Mouse (Mus musculus) heart, adult 2 months (tissue): ENCODE results near the gene Cidec. TPM values are rescaled to one million over a fixed set of nuclear protein-coding genes. Genes with fewer than 3 reads are reported as not detected.

Experiments used
- DNase-seq, 2 experiments: peaks; one replicate each; pipeline ENCODE4 v3.0.0; 2021
- H3K27ac ChIP-seq: fragments of 200-600 bp; 2 replicates; pipeline ENCODE4 v1.8.1; 2022
- H3K27me3 ChIP-seq: fragments of 200-500 bp; 2 replicates; pipeline ENCODE4 v1.6.1; 2012; ENCODE audit warnings: mild to moderate bottlenecking, low read length, inconsistent platforms, mixed read lengths; ENCODE audit not compliant: control insufficient read depth, insufficient read depth
- H3K36me3 ChIP-seq: fragments of 200-500 bp; 2 replicates; pipeline ENCODE4 v1.6.1; 2012; ENCODE audit warnings: low read length, inconsistent platforms; ENCODE audit not compliant: control insufficient read depth, insufficient read depth
- H3K4me1 ChIP-seq: fragments of 200-500 bp; 2 replicates; pipeline ENCODE4 v1.6.1; 2011; ENCODE audit warnings: low read length; ENCODE audit not compliant: control insufficient read depth, insufficient read depth
- H3K4me3 ChIP-seq: fragments of 200-600 bp; 2 replicates; pipeline ENCODE4 v1.8.1; 2022
- H3K79me2 ChIP-seq: fragments of 200-500 bp; replicated peaks from 2 replicates; pipeline ENCODE4 v1.6.1; 2012; ENCODE audit warnings: mild to moderate bottlenecking, inconsistent platforms, low read length, moderate library complexity, mixed read lengths; ENCODE audit not compliant: control insufficient read depth, insufficient read depth
- H3K9ac ChIP-seq: fragments of 200-500 bp; 2 replicates; pipeline ENCODE4 v1.6.1; 2012; ENCODE audit warnings: low read depth, mild to moderate bottlenecking, control low read depth, inconsistent platforms, low read length, mixed read lengths
- CTCF ChIP-seq: fragments of 200-600 bp; IDR thresholded peaks from 2 replicates; pipeline ENCODE4 v1.8.1; 2022; ENCODE audit warnings: antibody characterized with exemption, mild to moderate bottlenecking, moderate library complexity
- EP300 ChIP-seq: fragments of 200-500 bp; IDR thresholded peaks from 2 replicates; pipeline ENCODE4 v1.6.1; 2011; ENCODE audit warnings: low read depth, low read length, control low read depth; ENCODE audit not compliant: insufficient read depth
- POLR2A ChIP-seq: fragments of 200-500 bp; IDR thresholded peaks from 2 replicates; pipeline ENCODE4 v1.6.1; 2011; ENCODE audit warnings: mild to moderate bottlenecking, low read depth, low read length, control low read depth; ENCODE audit not compliant: insufficient read depth
- WGBS: fragments of 180-500 bp; shearing (Covaris S2); methylation state at CpG from one replicate; pipeline ENCODE4 v1.1.7; 2018; 5-methylcytosine and 5-hydroxymethylcytosine counted together
- intact Hi-C: fragments of 180-260 bp; cut with DNase I; formaldehyde crosslinking; loops from one replicate; pipeline ENCODE4 v1.15.1; 2025
- polyA plus RNA-seq: library from polyadenylated mRNA; depleted of rRNA; stranded (reverse); fragments of >200 nt; gene quantifications from 2 replicates; pipeline ENCODE4 v1.2.3, GENCODE M21; 2012
- total RNA-seq, 2 experiments: library from RNA; stranded (reverse); gene quantifications; 2 replicates each; pipeline ENCODE4 v1.2.3; 2021

The Cidec gene
- total and polyA plus RNA-seq, 3 experiments: 7.8 to 77.7 (median 10.6) TPM

DNA sequence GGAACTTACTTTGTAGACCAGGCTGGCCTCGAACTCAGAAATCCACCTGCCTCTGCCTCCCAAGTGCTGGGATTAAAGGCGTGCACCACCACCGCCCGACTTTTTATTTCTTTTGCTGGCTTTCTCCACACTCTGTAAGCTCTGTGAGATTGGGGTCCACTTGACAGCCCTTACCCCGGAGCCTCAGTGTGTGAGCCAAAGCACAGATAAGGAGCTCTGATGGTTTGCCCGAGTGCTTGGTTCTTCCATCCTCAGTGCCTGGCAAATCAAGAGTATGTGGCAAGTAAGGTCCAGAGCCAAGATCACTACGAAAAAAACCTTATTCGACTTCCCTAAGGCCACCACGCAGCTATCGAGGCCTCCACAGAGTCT is 43.6 kb downstream of the Cidec start:
- no peak for DNase-seq
- WGBS: 22% methylated on average over 10 of the region's 10 CpGs
- peaks cover 1% of the 10 kb centered on the region; the same call in 1 of the 2 replicates for H3K4me1 ChIP-seq
- H3K36me3 ChIP-seq: no peaks in the 10 kb centered on the region
- intact Hi-C loops: no loop called here
- H3K27me3 ChIP-seq: no peaks in the 10 kb centered on the region
- TF ChIP-seq CTCF (no peak), EP300 (no peak), POLR2A (no peak)
- H3K4me3 ChIP-seq: peak overlapping the region; percentile 42
- peak overlapping the region; percentile 72; the same call in 1 of the 2 replicates for H3K9ac ChIP-seq
- H3K27ac ChIP-seq: no peak overlapping the region; the same call in 1 of the 2 replicates
- H3K79me2 ChIP-seq: no peaks in the 10 kb centered on the region

DNA sequence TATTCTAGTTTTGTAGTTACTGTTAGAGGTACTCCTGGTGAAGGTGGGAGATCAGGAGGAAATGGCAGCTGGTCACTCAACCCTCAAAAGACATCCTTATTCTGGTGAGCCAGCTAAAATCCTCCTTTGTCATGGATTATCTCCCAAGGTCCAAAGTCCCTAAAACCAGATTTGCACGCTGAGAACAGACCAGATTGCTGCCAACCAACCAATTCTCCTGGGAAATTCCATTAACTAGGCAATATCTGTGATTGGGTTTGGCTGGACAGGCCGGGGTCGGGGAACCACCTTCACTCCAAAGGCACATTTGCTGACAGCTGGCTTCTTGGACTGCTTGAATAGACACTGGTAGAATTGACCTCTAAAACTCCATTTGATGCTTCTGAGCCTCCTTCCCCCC is 44.8 kb downstream of the Cidec start:
- Histone ChIP-seq H3K36me3 (no peaks in the 10 kb centered on the region), H3K9ac (no peak overlapping the region), H3K27ac (no peak overlapping the region), H3K79me2 (no peaks in the 10 kb centered on the region), H3K4me3 (no peak overlapping the region), H3K4me1 (peaks cover 1% of the 10 kb centered on the region; the same call in 1 of the 2 replicates), H3K27me3 (no peaks in the 10 kb centered on the region)
- no peak for DNase-seq
- intact Hi-C loops: no loop called here
- 83% methylated on average over 3 of the region's 3 CpGs for WGBS
- TF ChIP-seq EP300 (no peak), CTCF (no peak)

DNA sequence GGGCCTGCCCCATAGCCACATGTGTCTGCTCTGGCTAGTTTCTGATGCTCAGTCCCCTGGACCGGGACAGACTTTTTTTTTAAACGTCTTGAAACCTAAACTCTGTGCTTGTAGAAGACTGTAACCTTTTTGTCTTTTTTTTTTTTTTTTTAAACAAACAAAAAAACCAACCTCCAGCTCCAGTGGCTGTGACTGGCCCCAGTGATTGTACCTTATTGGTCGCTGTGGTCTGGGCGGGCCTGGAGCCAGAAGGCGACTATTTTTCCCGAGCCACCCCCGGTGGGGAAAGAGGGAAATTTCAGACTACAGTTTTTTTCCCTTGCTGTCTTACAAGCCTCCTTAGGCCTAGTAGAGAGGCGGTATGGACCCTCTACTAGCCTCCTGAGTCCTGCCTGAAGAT is 46.6 kb downstream of the Cidec start, which contains the start of gene Ttll3:
TSS of gene Ttll3 (plus strand) at position 301 of the 400 bp plus-strand sequence.
- DNase-seq: no peak
- 75% methylated on average over 8 of the region's 8 CpGs for WGBS
- H3K4me1 ChIP-seq: peaks cover 1% of the 10 kb centered on the region; the same call in 1 of the 2 replicates
- no peak within 1 kb of the TSS for H3K9ac ChIP-seq
- H3K79me2 ChIP-seq: no peaks in the 10 kb centered on the region
- TF ChIP-seq EP300 (no peak), POLR2A (no peak), CTCF (no peak)
- no peak within 1 kb of the TSS for H3K27ac ChIP-seq
- H3K27me3 ChIP-seq: no peaks in the 10 kb centered on the region
- H3K4me3 ChIP-seq: no peak within 1 kb of the TSS
- peaks cover 3% of the 10 kb centered on the region; the same call in 1 of the 2 replicates for H3K36me3 ChIP-seq
- intact Hi-C loops: no loop called here

DNA sequence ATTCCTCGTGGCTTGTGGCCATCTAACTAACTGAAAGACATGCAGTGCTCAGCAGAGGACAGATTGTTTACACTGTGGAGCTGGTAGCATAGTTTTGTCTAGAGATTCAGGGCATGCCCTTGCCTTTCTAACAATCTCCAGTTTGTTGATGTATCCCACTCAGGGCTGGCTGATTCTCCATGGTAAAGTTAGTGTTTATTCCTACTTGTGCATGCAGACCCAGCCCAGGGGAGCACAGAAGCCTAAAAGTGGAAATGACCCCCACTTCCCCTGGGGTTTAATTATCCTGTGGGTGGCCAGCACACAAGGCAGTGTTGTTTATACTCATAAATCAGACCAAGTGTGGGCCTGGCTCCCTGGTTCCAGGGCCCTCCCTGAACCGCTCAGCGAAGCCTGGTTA is 49.5 kb downstream of the Cidec start:
- H3K27me3 ChIP-seq: no peaks in the 10 kb centered on the region

DNA sequence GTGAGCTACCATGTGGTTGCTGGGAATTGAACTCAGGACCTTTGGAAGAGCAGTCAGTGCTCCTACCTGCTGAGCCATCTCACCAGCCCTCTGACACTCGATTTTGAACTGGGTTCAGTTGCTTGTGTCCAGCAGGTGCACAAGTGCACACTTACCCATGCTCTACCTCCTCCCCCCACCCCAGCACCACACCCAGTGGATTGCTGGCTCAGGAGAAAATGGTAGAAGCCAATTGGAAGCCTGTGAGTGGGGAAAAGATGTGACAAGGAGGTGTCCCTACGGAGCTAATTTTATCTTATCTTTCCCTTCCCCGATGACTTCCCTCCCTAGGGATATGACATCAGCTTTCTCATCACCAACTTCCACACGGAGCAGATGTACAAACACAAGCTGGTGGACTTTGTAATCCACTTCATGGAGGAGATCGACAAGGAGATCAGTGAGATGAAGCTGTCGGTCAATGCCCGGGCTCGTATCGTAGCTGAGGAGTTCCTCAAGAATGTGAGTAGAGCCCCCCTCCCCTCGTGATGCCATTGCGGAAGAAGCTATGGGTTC is 50.3 kb downstream of the Cidec start:
- Histone ChIP-seq H3K4me1 (peaks cover under 1% of the 10 kb centered on the region; the same call in 1 of the 2 replicates), H3K79me2 (peaks cover 3% of the 10 kb centered on the region; the same call in 1 of the 2 replicates), H3K27ac (no peak overlapping the region), H3K27me3 (no peaks in the 10 kb centered on the region), H3K4me3 (no peak overlapping the region), H3K9ac (no peak overlapping the region), H3K36me3 (peaks cover 3% of the 10 kb centered on the region; the same call in 1 of the 2 replicates)
- 40% methylated on average over 11 of the region's 11 CpGs for WGBS
- intact Hi-C loops: no loop called here
- DNase-seq: no peak
- TF ChIP-seq POLR2A: no peak
- no peak for TF ChIP-seq EP300
- no peak for TF ChIP-seq CTCF

More for the DNA sequence above, 49.5 kb downstream of the Cidec start:
- Histone ChIP-seq H3K4me1 (no peaks in the 10 kb centered on the region), H3K9ac (no peak overlapping the region), H3K4me3 (no peak overlapping the region), H3K36me3 (peaks cover 3% of the 10 kb centered on the region; the same call in 1 of the 2 replicates), H3K79me2 (no peaks in the 10 kb centered on the region), H3K27ac (no peak overlapping the region)
- WGBS: 74% methylated on average over 3 of the region's 3 CpGs
- no peak for TF ChIP-seq EP300
- no peak for TF ChIP-seq CTCF
- no peak for TF ChIP-seq POLR2A
- DNase-seq: no peak
- intact Hi-C loops: no loop called here

DNA sequence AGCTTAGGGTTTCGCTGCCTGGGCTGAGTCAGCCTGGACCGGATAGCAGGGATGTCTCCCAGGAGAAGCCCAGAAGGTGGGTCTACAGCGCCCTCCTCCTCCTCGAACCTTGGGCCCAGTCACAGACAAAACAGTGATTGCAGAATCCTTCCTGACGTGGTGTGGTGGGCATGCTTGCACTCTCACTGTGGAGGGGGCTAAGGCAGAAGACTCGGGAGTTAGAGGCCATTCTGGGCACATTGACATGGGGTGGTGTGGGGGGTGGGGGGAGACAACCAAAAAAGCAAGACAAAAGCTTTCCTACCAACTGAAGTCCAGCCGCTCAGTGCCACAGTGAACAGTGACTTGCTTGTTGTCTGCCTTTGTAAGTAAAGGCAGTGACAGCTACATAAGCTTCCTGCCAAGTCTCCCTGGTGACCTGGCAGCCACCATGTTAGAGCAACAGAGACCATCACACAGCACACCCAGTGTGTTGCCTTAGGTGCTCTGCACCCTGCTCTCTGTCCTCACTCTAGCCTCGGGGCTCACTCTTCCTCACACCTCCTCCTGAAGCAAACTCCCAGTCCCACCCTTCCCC is 51.1 kb downstream of the Cidec start:
- Histone ChIP-seq H3K4me1 (peaks cover 3% of the 10 kb centered on the region; the same call in 1 of the 2 replicates), H3K79me2 (peaks cover 6% of the 10 kb centered on the region; the same call in 1 of the 2 replicates), H3K36me3 (peaks cover 3% of the 10 kb centered on the region; the same call in 1 of the 2 replicates), H3K9ac (no peak overlapping the region), H3K27me3 (no peaks in the 10 kb centered on the region), H3K27ac (no peak overlapping the region), H3K4me3 (no peak overlapping the region)
- intact Hi-C loops: no loop called here
- WGBS: 87% methylated on average over 8 of the region's 8 CpGs
- DNase-seq: no peak
- no peak for TF ChIP-seq EP300
- no peak for TF ChIP-seq POLR2A
- no peak for TF ChIP-seq CTCF
